Mouse (Mus musculus): Measurements from ENCODE around the gene Vmn2r4.
A peak's percentile ranks its signal among the peaks of the same experiment; 100 is the strongest.
"Not testable (repeated sequence)": the region's sequence is repeated elsewhere in the genome, so short reads cannot be mapped to it uniquely, and the experiment has no call there.

The Vmn2r4 gene

GRCm38 (mm10) chr3:64415268-64415667 is at the start of gene Vmn2r4:
Vmn2r4 (minus strand) TSS chr3:64415368.
- DNase-seq (ENCODE audit: low spot score): not testable (repeated sequence)

DNA sequence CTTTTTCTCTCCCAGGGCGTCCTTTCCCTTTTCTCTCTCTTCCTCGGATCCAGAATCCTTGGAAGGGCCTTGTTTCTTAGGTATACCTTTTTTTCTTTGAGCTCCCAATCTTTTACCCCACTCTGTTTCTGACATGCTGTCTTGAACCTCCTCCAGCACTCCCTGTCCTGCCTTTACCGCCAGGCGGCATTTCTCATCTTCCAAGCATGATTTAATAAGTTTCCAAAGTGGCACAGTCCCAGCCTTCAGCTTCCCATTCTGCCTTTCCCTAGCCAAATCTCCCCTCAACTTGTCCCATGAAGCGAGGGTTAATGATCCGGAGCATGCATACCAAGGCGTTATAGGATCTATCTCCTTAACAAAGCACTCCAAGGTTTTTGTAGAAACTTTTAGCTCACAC is 19.1 kb upstream of the Vmn2r4 start:
- not testable (repeated sequence) for DNase-seq (ENCODE audit: low spot score)

- not testable (repeated sequence) for DNase-seq (ENCODE audit: low spot score)
These were observed 13.1 kb upstream of the Vmn2r4 start for GRCm38 (mm10) chr3:64428117-64428798.

- not testable (repeated sequence) for DNase-seq (ENCODE audit: low spot score)
These were observed 7.0 kb upstream of the Vmn2r4 start for GRCm38 (mm10) chr3:64422141-64422540.

- DNase-seq (ENCODE audit: low spot score): peak; percentile 65
These were observed 2.3 kb upstream of the Vmn2r4 start for GRCm38 (mm10) chr3:64417477-64417876.

- not testable (repeated sequence) for DNase-seq (ENCODE audit: low spot score)
These were observed 915 bp downstream of the Vmn2r4 start for GRCm38 (mm10) chr3:64414253-64414652.

DNA sequence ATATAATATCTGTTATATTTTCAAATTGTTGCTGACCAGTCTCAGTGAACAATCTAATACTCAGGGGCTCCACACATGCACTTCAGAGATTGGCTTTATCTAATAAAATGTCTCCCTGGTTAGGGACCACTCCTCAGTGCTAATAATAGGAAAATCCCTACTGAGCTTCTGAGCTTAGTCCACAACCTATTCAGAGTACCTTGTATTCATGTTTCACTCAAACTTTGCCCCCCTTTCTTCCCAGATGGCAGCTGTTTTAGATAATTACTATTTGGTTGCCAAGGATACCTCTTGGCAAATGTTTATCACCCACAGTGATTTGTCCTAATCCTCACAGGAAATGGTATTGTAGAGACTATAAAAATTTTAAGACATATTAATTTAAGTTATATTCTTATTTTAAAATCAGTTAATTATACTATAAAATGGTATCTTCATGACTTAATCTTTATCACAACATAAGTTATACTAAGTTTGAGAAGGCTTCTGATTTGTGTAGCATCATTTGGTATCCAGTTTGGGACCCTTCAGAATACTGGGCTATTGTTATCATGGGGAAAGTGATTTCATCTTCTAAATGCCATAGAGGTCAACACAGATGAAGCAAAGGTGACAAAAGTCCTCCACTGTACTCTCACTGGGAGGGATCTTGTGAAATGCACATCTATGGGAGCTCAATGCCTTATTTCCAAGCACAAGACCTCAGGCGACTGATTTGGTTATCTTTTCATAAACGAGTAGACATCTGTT is 55.7 kb downstream of the Vmn2r4 start:
- peak; percentile 9 for DNase-seq (ENCODE audit: low spot score)
